Mouse (Mus musculus) megakaryocyte, embryonic 14.5 days (primary cell): ENCODE data around the gene Mrpl47.

Experiments
- FLI1 ChIP-seq: IDR thresholded peaks from 2 replicates; pipeline ENCODE4 v1.6.1; 2012; ENCODE audit warnings: low read length, inconsistent platforms, mixed read lengths
- GATA1 ChIP-seq: IDR thresholded peaks from 3 replicates; pipeline ENCODE4 v1.6.1; 2012; ENCODE audit warnings: mixed read lengths, low read length, inconsistent platforms, borderline replicate concordance

GRCm38 (mm10) chr3:32708368-32709231 lies 28.8 kb downstream of the Mrpl47 start:
- TF ChIP-seq GATA1, result no peak
- TF ChIP-seq FLI1, result peak; percentile 37; the same call in 1 of the 2 replicates
